Mouse (Mus musculus) C2C12 (cell line): Measurements from ENCODE around the gene Dnah6.

Experiments
- CEBPB ChIP-seq: IDR thresholded peaks from one replicate; pipeline ENCODE4 v1.6.1; 2011; ENCODE audit warnings: low read depth, mild to moderate bottlenecking, control low read depth, moderate library complexity
- CTCF ChIP-seq: IDR thresholded peaks from one replicate; pipeline ENCODE4 v1.5.1; 2011; ENCODE audit not compliant: control insufficient read depth, insufficient read depth, insufficient read length
- MAX ChIP-seq: IDR thresholded peaks from one replicate; pipeline ENCODE4 v1.6.1; 2011; ENCODE audit warnings: mild to moderate bottlenecking, control low read depth
- MYOD1 ChIP-seq: IDR thresholded peaks from one replicate; pipeline ENCODE4 v1.6.1; 2011; ENCODE audit warnings: low read depth; ENCODE audit not compliant: control insufficient read depth, insufficient read length
- MYOG ChIP-seq: IDR thresholded peaks from one replicate; pipeline ENCODE4 v1.6.1; 2011; ENCODE audit not compliant: control insufficient read depth, insufficient read length; ENCODE audit errors: extremely low read depth
- USF1 ChIP-seq: IDR thresholded peaks from one replicate; pipeline ENCODE4 v1.6.1; 2011; ENCODE audit warnings: low read depth, mild to moderate bottlenecking, control low read depth, moderate library complexity

- TF ChIP-seq CTCF (no peak), CEBPB (no peak), MYOG (no peak), MYOD1 (no peak), USF1 (no peak), MAX (no peak)
These were observed 28.4 kb upstream of the Dnah6 start for GRCm38 (mm10) chr6:73249851-73250250.
